Mouse (Mus musculus) adrenal gland, postnatal 0 days (tissue): ENCODE results near the gene Pcsk7. TPM values are rescaled to one million over a fixed set of nuclear protein-coding genes. Genes with fewer than 3 reads are reported as not detected.

Experiments
- microRNA-seq: library from miRNA; unstranded; fragments of <30 nt; microRNA quantifications from one replicate; pipeline ENCODE4, GENCODE M21; 2016; ENCODE audit warnings: borderline replicate concordance; ENCODE audit not compliant: insufficient number of aligned reads
- polyA plus RNA-seq: library from polyadenylated mRNA; unstranded; fragments of >200 nt; fragmentation: Nextera tagmentation; extraction: Ambion mirVana; gene quantifications from 2 replicates; pipeline ENCODE4 v1.2.1, GENCODE M21; 2015

The Pcsk7 gene
- 12.7 and 17.1 TPM in 2 replicates for polyA plus RNA-seq

DNA sequence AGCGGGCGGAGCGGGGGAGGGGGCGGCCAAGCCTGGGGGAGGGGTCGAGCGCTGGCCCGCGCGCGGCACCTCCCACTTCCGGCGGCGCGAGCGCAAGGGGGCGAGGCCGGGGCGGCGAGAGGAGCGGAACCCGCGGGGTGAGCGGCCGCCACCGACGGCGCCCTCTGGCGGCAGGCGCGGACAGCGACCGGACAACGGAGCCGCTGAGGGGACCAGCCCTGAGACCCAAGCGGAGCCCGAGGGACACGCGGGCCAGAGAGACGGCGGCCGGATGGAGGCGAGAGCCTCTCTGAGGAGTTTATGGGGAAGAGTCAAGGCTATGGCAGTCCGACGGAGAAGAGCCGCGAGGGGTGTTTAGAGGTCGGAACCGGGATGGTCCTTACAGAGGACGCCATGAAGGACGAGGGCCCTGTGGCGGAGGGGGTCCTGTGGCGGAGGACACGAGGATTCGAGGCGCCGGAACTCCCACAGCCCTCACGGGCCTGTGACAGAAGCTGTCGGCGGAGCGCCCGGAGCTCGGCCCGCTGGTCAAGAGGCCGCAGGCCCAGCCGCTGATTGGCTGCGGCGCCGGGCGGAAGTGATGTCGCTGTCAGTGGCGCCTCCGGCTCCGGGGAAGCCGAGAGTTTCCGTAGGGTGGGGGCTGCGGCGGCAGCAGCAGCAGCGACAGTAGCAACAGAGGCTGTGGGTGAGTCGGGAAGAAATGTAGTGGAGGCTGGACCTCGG is at the start of gene Pcsk7, which contains the start of gene Rnf214:
Gene Pcsk7 (plus strand): TSS at position 143 of the 723 bp plus-strand sequence.
Gene Rnf214 (minus strand): TSS at position 557 of the 723 bp plus-strand sequence.

DNA sequence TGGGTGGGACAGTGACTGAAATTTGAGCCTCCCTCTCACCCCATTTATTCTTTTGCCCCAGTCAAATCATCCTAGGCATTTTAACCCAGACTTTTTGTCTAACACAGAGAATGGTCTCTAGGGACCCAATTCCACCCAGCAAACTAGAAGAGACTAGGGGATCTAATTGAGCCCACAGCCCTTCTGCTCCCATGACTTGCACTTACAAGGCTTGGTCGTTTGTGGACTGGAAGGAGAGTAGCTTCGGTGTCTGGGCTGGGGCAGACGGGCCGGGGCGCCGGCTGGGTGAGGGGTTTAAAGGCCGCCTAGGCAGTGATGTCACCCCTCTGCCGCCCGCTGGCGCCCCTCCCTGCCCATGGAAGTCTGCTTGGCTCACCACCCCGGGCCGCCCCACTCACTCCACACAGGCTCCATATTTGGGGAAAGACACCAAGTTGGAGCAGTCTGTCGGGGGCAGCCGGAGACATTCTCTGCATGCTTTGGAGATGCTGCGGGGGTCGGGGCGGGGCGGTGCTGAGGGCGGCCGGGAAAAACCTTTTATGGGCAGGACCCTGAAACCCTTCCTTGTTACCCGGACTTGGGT is 29.4 kb downstream of the Pcsk7 start, which contains the start of gene Tagln:
Gene Tagln (minus strand): TSS at position 431 of the 583 bp plus-strand sequence.

DNA sequence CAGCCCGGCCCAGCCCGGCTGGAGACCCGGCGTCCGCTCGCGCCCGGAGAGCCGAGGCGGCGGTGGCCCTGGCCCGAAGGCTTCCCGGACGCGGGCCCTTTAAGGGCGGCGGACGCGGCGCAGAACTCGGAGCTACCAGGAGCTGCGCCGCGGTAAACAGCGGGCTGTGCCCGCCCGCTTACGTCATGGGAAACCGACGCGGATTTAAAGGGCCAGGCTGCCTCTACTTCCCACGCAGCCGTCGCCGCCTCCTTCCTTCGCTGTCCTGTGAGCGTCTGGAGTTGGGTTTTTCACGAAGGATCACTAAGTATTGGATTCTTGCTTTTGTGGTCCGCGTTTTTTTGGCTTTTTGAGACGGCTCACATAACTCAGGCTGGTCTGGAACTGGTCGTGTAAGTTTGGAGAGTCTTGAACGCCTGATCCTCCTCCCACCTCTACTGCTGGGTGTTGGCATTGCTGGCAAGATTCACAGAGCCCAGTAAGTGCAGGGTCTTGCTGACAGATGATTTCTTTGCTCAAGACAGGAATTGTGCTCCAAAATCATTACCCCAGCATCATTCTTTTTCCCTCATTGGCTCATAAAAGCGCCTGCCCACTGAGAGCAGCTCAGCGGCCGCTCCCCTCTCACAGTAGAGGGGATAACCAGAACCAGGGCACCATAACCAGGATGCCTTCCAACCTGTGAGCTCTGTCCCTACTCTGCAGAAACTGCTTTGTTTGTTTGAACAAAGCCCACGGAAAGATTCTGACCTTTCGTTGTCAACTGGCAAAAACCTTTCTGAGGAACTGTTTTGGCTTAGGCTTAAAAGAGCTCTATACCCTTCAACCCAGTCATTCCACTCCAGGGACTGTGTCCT is 49.0 kb downstream of the Pcsk7 start, which contains the start of gene Sidt2:
Gene Sidt2 (minus strand): TSS at position 152 of the 857 bp plus-strand sequence.

Small RNA genes lying within 50 kb of the gene (microRNA-seq; reads per million reads assigned to microRNA genes)
- gene Mir7087: not detected

Other genes starting within 250 kb of the Pcsk7 start
- 15.5 and 19.4 TPM in 2 replicates for gene Cep164, start 77.8 kb upstream of the Pcsk7 start, polyA plus RNA-seq
- 22.5 and 25.4 TPM in 2 replicates for gene Bace1, start 67.9 kb upstream of the Pcsk7 start, polyA plus RNA-seq
- gene Rnf214, start 414 bp downstream of the Pcsk7 start, polyA plus RNA-seq: 37.2 and 42.0 TPM in 2 replicates
- gene Tagln, start 29.6 kb downstream of the Pcsk7 start, polyA plus RNA-seq: 27.2 and 58.2 TPM in 2 replicates
- 72.1 and 128 TPM in 2 replicates for gene Sidt2, start 48.8 kb downstream of the Pcsk7 start, polyA plus RNA-seq
- 117 and 120 TPM in 2 replicates for gene Pafah1b2, start 106.2 kb downstream of the Pcsk7 start, polyA plus RNA-seq
- gene Sik3, start 106.3 kb downstream of the Pcsk7 start, polyA plus RNA-seq: 9.4 and 10.3 TPM in 2 replicates